Mouse (Mus musculus): ENCODE results near the gene Psmc4. TPM values are rescaled to one million over a fixed set of nuclear protein-coding genes. Genes with fewer than 3 reads are reported as not detected.

Gene Psmc4
- 229 TPM for polyA plus RNA-seq (2017; shearing (Covaris generic))

DNA sequence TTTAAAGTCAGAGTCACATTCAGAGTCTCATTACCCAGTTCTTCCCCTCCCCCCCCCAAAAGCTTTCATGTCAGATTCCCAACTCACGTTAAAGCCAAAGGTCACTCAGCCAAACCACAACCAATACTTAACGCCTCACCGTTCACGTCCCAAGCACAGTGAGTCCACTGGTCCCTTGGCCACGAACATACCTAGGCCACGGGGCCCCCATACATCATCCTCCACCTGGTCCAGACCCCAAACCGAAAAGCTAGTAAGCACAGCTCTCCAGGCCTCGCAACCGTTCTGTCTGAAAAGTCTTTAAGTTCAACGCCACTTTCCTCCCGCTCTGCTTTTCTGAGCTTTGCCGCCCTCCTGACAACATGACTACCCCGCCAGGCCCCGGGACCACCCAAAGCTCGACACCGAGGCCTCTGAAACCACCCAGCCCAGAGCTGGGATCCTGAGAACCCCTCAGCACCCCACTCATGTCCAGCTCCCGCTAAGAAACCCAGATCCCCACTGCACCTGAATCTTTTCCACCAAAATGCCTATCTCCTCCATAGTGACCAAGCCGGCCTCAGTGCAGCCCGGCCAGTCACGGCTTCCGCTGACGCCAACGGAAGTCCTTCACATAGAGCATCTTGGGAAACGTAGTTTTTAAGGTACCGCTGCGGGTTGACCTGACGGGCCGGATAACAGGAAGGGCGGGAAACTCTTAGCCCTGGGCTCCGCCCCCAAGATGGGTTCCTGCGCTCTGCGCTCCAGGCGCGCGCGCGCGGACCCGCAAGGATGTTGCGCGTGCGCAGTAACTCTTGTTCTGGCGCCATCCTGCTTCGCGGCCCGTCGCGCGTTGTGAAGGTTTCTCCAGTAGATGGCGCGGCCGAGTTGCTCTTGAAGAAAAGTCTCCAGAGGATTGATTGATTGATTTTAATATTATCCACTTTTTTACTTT, at the start of gene Psmc4:
Psmc4 (minus strand) TSS at position 626 of the 934 bp plus-strand sequence.

DNA sequence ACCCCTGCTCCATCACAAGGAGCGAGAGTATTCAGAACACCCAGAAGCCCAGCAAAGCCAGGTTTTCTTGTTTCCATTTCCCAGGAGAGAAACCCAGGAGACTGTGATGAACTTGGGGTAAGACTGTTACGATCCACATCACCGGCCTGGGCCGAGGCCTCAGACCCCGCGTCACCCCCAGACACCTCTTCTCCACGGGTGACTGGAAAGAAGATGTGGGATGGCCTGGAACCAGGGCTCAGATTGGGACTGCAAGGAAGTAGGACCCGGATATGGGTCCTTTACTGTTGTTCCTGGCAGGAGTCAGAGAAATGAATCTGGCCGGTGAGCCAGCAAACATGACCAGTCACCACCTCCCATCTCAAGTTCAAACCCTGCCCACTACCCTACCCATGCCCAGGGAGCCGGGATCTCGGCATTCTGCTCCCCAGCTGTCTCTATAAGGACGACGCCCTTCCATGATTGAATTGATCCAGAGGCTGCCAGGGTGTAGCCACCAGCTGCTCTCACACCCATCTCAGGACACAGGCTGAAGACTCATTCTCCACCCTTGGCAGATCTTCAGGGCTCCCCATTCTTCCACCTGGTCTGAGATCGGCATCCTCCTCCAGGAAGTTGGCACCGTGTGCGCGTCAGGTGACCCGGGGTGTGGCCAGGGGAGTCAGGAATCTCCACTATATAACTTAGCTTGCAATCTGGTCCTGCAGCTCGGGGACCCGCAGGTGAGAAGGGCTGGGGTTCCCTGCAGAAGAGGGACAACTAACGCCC, 20.8 kb upstream of the Psmc4 start, which contains the start of gene Fcgbp:
Fcgbp (plus strand) TSS at position 706 of the 768 bp plus-strand sequence.

DNA sequence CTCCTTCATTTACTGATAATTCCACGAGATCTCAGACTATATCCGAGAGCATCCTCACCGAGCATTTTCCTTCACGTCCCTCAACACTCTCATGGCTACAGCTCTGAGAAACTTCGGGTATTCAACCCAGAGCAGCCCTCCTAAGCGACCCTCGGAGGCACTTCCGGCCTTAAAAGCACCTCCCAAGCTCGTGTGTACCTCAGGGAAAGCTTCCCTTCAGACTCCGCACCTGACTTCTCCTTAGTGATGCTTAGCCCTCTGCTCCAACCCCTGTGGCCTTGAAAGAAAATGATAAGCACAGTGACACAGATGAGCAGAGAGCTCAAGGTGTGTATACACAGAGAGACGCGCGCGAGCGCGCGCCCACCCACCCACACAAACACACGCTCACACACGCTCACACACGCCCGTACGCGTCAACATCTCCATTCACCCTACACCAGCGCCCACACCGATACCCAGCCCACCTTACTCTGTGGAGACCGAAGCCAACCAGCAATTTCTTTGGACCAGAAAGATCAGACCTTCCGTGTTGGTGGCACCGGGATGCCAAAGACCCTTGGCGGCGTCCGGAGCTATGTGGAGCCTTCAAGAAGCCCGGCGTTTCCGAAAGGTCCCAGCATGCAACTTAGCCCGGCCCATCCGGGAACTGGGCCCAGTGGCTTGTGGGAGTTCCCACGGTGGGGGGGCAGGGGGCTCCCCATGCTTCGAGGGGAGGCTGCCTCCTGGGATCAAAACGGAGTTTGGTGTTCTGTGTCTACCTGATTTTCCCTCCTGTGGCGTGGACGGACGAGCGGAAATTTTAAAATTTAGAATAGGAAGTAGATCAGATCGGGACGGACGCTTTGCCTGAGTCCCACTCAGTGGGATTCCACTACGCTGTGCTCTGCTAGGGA, 36.1 kb downstream of the Psmc4 start, which contains the start of gene Zfp850:
Zfp850 (minus strand) TSS at position 567 of the 896 bp plus-strand sequence.

Other genes starting within 250 kb of the Psmc4 start
- gene Zfp626, start 242.9 kb downstream of the Psmc4 start, polyA plus RNA-seq (2017; shearing (Covaris generic)): 4.0 TPM
- 11.5 TPM for gene Zfp59, start 211.5 kb downstream of the Psmc4 start, polyA plus RNA-seq (2017; shearing (Covaris generic))
- gene Zfp607a, start 192.6 kb downstream of the Psmc4 start, polyA plus RNA-seq (2017; shearing (Covaris generic)): 13.5 TPM
- gene Zfp974, start 120.6 kb downstream of the Psmc4 start, polyA plus RNA-seq (2017; shearing (Covaris generic)): 15.0 TPM
- gene Zfp780b, start 70.9 kb downstream of the Psmc4 start, polyA plus RNA-seq (2017; shearing (Covaris generic)): 14.0 TPM
- 9.3 TPM for gene Zfp850, start 36.0 kb downstream of the Psmc4 start, polyA plus RNA-seq (2017; shearing (Covaris generic))
- not detected for gene Fcgbp, start 21.1 kb upstream of the Psmc4 start, polyA plus RNA-seq (2017; shearing (Covaris generic))
- gene 9530053A07Rik, start 79.4 kb upstream of the Psmc4 start, polyA plus RNA-seq (2017; shearing (Covaris generic)): 0.06 TPM
- 207 TPM for gene Fbl, start 119.6 kb upstream of the Psmc4 start, polyA plus RNA-seq (2017; shearing (Covaris generic))
- gene Dyrk1b, start 129.4 kb upstream of the Psmc4 start, polyA plus RNA-seq (2017; shearing (Covaris generic)): 8.9 TPM
- gene Eid2, start 217.8 kb upstream of the Psmc4 start, polyA plus RNA-seq (2017; shearing (Covaris generic)): 0.56 TPM
- 2.3 TPM for gene Eid2b, start 227.6 kb upstream of the Psmc4 start, polyA plus RNA-seq (2017; shearing (Covaris generic))
- gene Selenov, start 241.1 kb upstream of the Psmc4 start, polyA plus RNA-seq (2017; shearing (Covaris generic)): not detected